ENCODE assay signal across 21 mouse cellular contexts in genomic region chr3:87528021-87528420, GRCm38 (mm10). TPM values are rescaled to one million over a fixed set of nuclear protein-coding genes. Genes with fewer than 3 reads are reported as not detected.
DNase-seq lines count a peak whose midpoint lies in the region; ATAC-seq and TF ChIP-seq lines count a peak whose summit lies in the region.
"Had no signal": no experiment of that assay in that cellular context is flagged by ENCODE, and none has a peak within 500 bp of the region (broad histone marks: within the 10 kb centered on the region; RNA-seq: fewer than 3 reads in every experiment).

No protein-coding gene starts in this region.

- WGBS in limb, embryonic 15.5 days, result 74% methylated on average over 8 of the region's 8 CpGs
- WGBS in limb, embryonic 10.5 days, result 89% methylated on average over 8 of the region's 8 CpGs
- 52% methylated on average over 8 of the region's 8 CpGs for WGBS in spleen, adult 2 months
- WGBS in kidney, embryonic 14.5 days, result 83% methylated on average over 7 of the region's 8 CpGs

- peaks cover 48% of the 10 kb centered on the region for H3K36me3 ChIP-seq in limb, embryonic 15.5 days
- peaks cover 60% of the 10 kb centered on the region for H3K36me3 ChIP-seq in limb, embryonic 10.5 days
- H3K36me3 ChIP-seq in spleen, adult 2 months (ENCODE audit: control insufficient read depth, insufficient read depth, low read length), result peaks cover 19% of the 10 kb centered on the region
- peaks cover 54% of the 10 kb centered on the region for H3K36me3 ChIP-seq in kidney, embryonic 14.5 days (ENCODE audit: control insufficient read depth, insufficient read depth, low read length)

- peak overlapping the region; percentile 13; the same call in 1 of the 2 replicates for H3K4me3 ChIP-seq in limb, embryonic 15.5 days
- no peak overlapping the region for H3K4me3 ChIP-seq in limb, embryonic 10.5 days
- no peak overlapping the region for H3K4me3 ChIP-seq in spleen, adult 2 months (ENCODE audit: extremely low read depth, insufficient read depth, insufficient read length)
- no peak overlapping the region for H3K4me3 ChIP-seq in kidney, embryonic 14.5 days (ENCODE audit: low read length)
- H3K4me3 ChIP-seq: embryonic facial prominence, embryonic 15.5 days; forebrain, embryonic 15.5 days; hindbrain, embryonic 15.5 days; limb, embryonic 13.5 days; liver, embryonic 13.5 days had no signal

- H3K4me1 ChIP-seq in limb, embryonic 15.5 days, result peaks cover 17% of the 10 kb centered on the region
- H3K4me1 ChIP-seq in limb, embryonic 10.5 days, result peaks cover 15% of the 10 kb centered on the region
- peaks cover 28% of the 10 kb centered on the region for H3K4me1 ChIP-seq in spleen, adult 2 months (ENCODE audit: control insufficient read depth, insufficient read depth, insufficient read length)
- peaks cover 7% of the 10 kb centered on the region for H3K4me1 ChIP-seq in kidney, embryonic 14.5 days (ENCODE audit: control insufficient read depth, insufficient read depth, low read length)

- H3K9me3 ChIP-seq in limb, embryonic 15.5 days, result no peaks in the 10 kb centered on the region
- H3K9me3 ChIP-seq in limb, embryonic 10.5 days (replicated peaks), result no peaks in the 10 kb centered on the region
- H3K9me3 ChIP-seq in kidney, embryonic 14.5 days (ENCODE audit: control insufficient read depth, low read length), result no peaks in the 10 kb centered on the region
- H3K9me3 ChIP-seq: embryonic facial prominence, embryonic 15.5 days; forebrain, embryonic 15.5 days; hindbrain, embryonic 15.5 days; limb, embryonic 13.5 days; liver, embryonic 13.5 days had no signal

- TF ChIP-seq POLR2A in spleen, adult 2 months (IDR thresholded peaks at IDR 0.05; ENCODE audit: low read depth, low read length), result no peak

- H3K27ac ChIP-seq in limb, embryonic 15.5 days, result no peak overlapping the region; the same call in 1 of the 2 replicates
- H3K27ac ChIP-seq in limb, embryonic 10.5 days, result no peak overlapping the region
- H3K27ac ChIP-seq in spleen, adult 2 months (ENCODE audit: insufficient read depth, low read length), result peak overlapping the region; percentile 74; the same call in 1 of the 2 replicates
- H3K27ac ChIP-seq in kidney, embryonic 14.5 days (ENCODE audit: low read depth, low read length), result no peak overlapping the region
- H3K27ac ChIP-seq: forebrain, embryonic 15.5 days; hindbrain, embryonic 15.5 days; limb, embryonic 13.5 days; liver, embryonic 13.5 days had no signal

- H3K9ac ChIP-seq in limb, embryonic 15.5 days, result no peak overlapping the region
- H3K9ac ChIP-seq in kidney, embryonic 14.5 days (ENCODE audit: low read depth, low read length), result no peak overlapping the region
- H3K9ac ChIP-seq: embryonic facial prominence, embryonic 15.5 days; forebrain, embryonic 15.5 days; hindbrain, embryonic 15.5 days; limb, embryonic 13.5 days; liver, embryonic 13.5 days had no signal

- TF ChIP-seq CTCF in spleen, adult 2 months (IDR thresholded peaks at IDR 0.05; ENCODE audit: extremely low read depth, insufficient read depth, insufficient read length, insufficient replicate concordance), result no peak

- H3K4me2 ChIP-seq in limb, embryonic 15.5 days, result no peak overlapping the region
- no peak overlapping the region for H3K4me2 ChIP-seq in kidney, embryonic 14.5 days (replicated peaks; ENCODE audit: low read depth, low read length)
- H3K4me2 ChIP-seq: forebrain, embryonic 15.5 days; hindbrain, embryonic 15.5 days; liver, embryonic 13.5 days; midbrain, embryonic 11.5 days had no signal

- H3K27me3 ChIP-seq in limb, embryonic 15.5 days, result no peaks in the 10 kb centered on the region
- no peaks in the 10 kb centered on the region for H3K27me3 ChIP-seq in limb, embryonic 10.5 days (ENCODE audit: low read depth, poor library complexity, severe bottlenecking)
- no peaks in the 10 kb centered on the region for H3K27me3 ChIP-seq in spleen, adult 2 months (ENCODE audit: control insufficient read depth, insufficient read depth, low read length)
- H3K27me3 ChIP-seq in kidney, embryonic 14.5 days (ENCODE audit: control insufficient read depth, insufficient read depth, low read length), result no peaks in the 10 kb centered on the region
- H3K27me3 ChIP-seq: embryonic facial prominence, embryonic 15.5 days; forebrain, embryonic 15.5 days; hindbrain, embryonic 15.5 days; limb, embryonic 13.5 days; liver, embryonic 13.5 days had no signal

- ATAC-seq in limb, embryonic 15.5 days (ENCODE audit: insufficient number of reproducible peaks, low FRiP score, low TSS enrichment, low read depth), result no peak
- peak; percentile 11 for ATAC-seq in CD4-positive, CD25-positive, alpha-beta regulatory T cell, adult 4 months
- peak; percentile 11 for ATAC-seq in inflammation-experienced regulatory T-cells, adult 6 months
- no peak for ATAC-seq in kidney, embryonic 14.5 days (ENCODE audit: low FRiP score, low TSS enrichment)
- ATAC-seq: forebrain, embryonic 15.5 days; intestine, embryonic 16.5 days had no signal

- DNase-seq in limb, embryonic 10.5 days (ENCODE audit: low spot score), result no peak
- no peak for DNase-seq in spleen, adult 2 months (ENCODE audit: low read depth in 1 of 2, low spot score in 2 of 2)
- DNase-seq in spleen, adult 12 weeks (ENCODE audit: low spot score), result no peak
- DNase-seq in kidney, postnatal 4 days, result no peak
- DNase-seq: adrenal gland, postnatal 25 days; B cell, adult 2 months; cerebellum, adult 9-10 months; kidney, adult 9 months; kidney, postnatal 36 days; liver, embryonic 13.5 days; lung, postnatal 14 days had no signal

RNA-seq across cellular contexts. Expression of gene Etv3, which starts 2.8 kb away (rescaled TPM):
- polyA plus RNA-seq in limb, embryonic 15.5 days (2015; fragmentation: Nextera tagmentation; extraction: Ambion mirVana), result 22.7 and 27.7 TPM in 2 replicates
- 12.1 and 13.9 TPM in 2 replicates for polyA plus RNA-seq in limb, embryonic 10.5 days (2016; fragmentation: Nextera tagmentation; extraction: Ambion mirVana)
- polyA plus RNA-seq in spleen, adult 2 months (2012; rRNA removed), result 17.5 and 22.4 TPM in 2 replicates
- 10 to 100 TPM; 24.6 to 37.8 TPM for polyA plus RNA-seq in CD4-positive, CD25-positive, alpha-beta regulatory T cell, adult 4 months (2017; shearing (Covaris generic))
- polyA plus RNA-seq in inflammation-experienced regulatory T-cells, adult 6 months (2017; shearing (Covaris generic)), result 10 to 100 TPM; 13.5 to 22.5 (median 19.3) TPM
- polyA plus RNA-seq in kidney, embryonic 14.5 days (2014; fragmentation: Nextera tagmentation; extraction: Ambion mirVana), result 8.2 and 9.7 TPM in 2 replicates

Comparison
In these comparisons a context has a peak if more than half of its experiments do, and no peak if none do; other contexts are left out.
1. ATAC-seq: peak in CD4-positive, CD25-positive, alpha-beta regulatory T cell, adult 4 months (single experiment) and inflammation-experienced regulatory T-cells, adult 6 months (single experiment); none in limb, embryonic 15.5 days (single experiment) and kidney, embryonic 14.5 days (single experiment).